Mouse (Mus musculus): Measurements from ENCODE around the gene Arl15. TPM values are rescaled to one million over a fixed set of nuclear protein-coding genes. Genes with fewer than 3 reads are reported as not detected.

The Arl15 gene
- polyA plus RNA-seq, 1 experiment from 2014 or later = 10.8 TPM

DNA sequence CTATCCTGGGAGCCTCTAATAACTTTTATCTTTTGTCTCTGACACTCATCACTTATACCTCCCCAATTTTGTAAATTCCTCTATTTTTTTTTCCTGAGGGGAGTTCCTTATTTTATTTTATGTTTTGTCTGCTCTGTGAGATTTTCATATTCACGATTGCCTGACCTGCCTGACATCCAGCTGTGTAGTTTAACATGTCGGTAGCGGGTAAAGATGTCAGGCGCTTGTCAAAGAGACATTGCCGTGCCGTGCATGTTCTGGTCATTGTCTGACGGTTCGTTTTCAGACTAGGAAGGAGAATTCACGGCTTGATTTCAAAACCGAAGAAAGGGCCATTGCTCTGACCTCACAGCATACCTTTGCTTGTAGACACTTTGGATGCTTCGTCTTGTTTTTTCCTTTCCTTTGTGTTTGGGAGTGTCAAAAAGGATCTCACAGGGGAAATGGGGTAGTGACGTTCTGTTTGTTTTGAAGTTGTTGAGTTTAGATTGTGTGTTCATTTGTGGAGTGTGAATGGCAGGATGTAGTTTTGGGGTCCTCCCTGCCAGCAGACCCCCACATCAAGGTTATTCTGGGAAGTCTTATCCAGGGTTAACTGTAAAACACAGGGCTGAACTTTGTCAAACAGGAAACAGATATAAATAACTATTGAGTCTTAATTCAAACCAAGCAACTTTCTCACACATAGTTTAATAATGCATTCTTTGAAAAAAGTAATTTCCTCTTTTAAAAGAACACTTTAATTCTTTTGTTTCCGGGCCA, 60.4 kb downstream of the Arl15 start:
- no peak for TF ChIP-seq CTCF (IDR thresholded peaks at IDR 0.05; ENCODE audit: low read depth)
- DNase-seq (ENCODE audit: low spot score) = peak; percentile 51
- H3K4me2 ChIP-seq (ENCODE audit: low read length) = no peak overlapping the region
- no peak overlapping the region for H3K4me3 ChIP-seq (replicated peaks; ENCODE audit: low read depth, low read length)
- no peaks in the 10 kb centered on the region for H3K27me3 ChIP-seq (ENCODE audit: insufficient read depth, low read length)
- no peaks in the 10 kb centered on the region for H3K9me3 ChIP-seq (replicated peaks; ENCODE audit: low read length)
- ATAC-seq (replicated peaks; ENCODE audit: low FRiP score, low read depth) = no peak
- 0 out of 2 replicates have a peak overlapping the region, but pooled peaks have one; percentile 47 for H3K27ac ChIP-seq
- 54% methylated on average over 13 of the region's 13 CpGs for WGBS
- H3K4me1 ChIP-seq (replicated peaks; ENCODE audit: insufficient read depth, low read length) = peaks cover 4% of the 10 kb centered on the region
- no peaks in the 10 kb centered on the region for H3K36me3 ChIP-seq (ENCODE audit: insufficient read depth, low read length)
- H3K9ac ChIP-seq (ENCODE audit: low read depth, low read length) = no peak overlapping the region

DNA sequence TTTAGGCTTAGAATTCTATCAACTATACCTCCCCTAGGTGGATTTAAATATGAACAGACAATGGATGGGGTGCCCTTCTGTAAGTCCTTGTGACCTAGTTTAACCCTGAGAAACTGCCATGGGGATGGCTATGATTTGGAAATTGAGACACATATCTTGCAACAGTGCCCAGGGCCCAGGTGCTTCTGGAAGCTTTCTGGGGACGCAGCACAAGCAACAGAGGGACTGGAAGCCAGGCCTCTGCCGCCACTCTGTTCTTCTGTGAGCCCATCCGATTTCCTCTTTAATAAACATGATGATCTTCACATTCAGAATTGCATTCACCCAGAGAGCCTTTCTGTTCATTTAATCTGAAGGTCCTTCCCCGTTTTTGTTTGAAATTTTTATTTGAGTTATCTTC, 62.6 kb downstream of the Arl15 start:
- no peaks in the 10 kb centered on the region for H3K36me3 ChIP-seq (ENCODE audit: insufficient read depth, low read length)
- no peak for TF ChIP-seq CTCF (IDR thresholded peaks at IDR 0.05; ENCODE audit: low read depth)
- ATAC-seq (replicated peaks; ENCODE audit: low FRiP score, low read depth) (no peak), DNase-seq (ENCODE audit: low spot score) (no peak)
- no peaks in the 10 kb centered on the region for H3K27me3 ChIP-seq (ENCODE audit: insufficient read depth, low read length)
- H3K9ac ChIP-seq (ENCODE audit: low read depth, low read length) = no peak overlapping the region
- WGBS = 69% methylated on average over 4 of the region's 4 CpGs
- no peak overlapping the region for H3K4me3 ChIP-seq (replicated peaks; ENCODE audit: low read depth, low read length)
- H3K9me3 ChIP-seq (replicated peaks; ENCODE audit: low read length) = no peaks in the 10 kb centered on the region
- no peak overlapping the region for H3K4me2 ChIP-seq (ENCODE audit: low read length)
- H3K27ac ChIP-seq = no peak overlapping the region
- peaks cover 4% of the 10 kb centered on the region for H3K4me1 ChIP-seq (replicated peaks; ENCODE audit: insufficient read depth, low read length)

DNA sequence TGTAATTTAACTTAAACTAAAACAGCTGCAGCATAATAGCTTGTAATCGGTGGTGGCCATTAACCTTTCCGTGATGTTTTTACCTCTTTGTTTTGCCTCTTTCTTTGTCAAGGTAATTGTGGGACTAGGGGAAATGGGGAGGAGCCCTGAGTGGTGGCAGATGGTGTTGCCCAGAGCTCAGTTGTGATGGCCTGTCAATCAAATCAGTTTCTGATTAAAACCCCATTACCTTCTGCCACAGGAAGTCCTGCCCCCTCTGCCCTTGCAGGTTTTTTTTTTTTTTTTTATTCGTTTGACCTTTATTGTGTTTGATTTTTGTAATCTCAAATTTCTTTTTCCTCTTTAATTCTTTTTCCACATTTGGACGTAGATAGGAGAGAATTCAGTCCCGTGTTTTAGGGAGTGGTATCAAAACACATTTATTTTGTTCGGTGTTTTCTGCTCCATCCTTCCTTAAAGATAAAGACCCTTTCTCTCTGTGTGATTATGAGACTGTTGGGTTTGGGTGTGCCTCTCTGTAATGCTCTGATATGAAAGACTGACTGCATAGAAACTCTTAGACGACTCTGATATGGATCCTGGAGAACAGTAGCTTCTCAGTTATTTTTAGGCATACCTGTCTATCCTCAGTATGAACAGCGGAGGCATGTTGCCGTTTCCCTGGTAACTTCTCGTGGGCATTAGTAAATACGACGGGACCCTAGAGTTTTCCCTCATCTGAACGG, 64.5 kb downstream of the Arl15 start:
- DNase-seq (ENCODE audit: low spot score) = no peak
- Histone ChIP-seq H3K27ac (no peak overlapping the region), H3K4me3 (replicated peaks; ENCODE audit: low read depth, low read length) (no peak overlapping the region), H3K4me2 (ENCODE audit: low read length) (no peak overlapping the region), H3K27me3 (ENCODE audit: insufficient read depth, low read length) (no peaks in the 10 kb centered on the region), H3K9me3 (replicated peaks; ENCODE audit: low read length) (no peaks in the 10 kb centered on the region), H3K4me1 (replicated peaks; ENCODE audit: insufficient read depth, low read length) (peaks cover 4% of the 10 kb centered on the region), H3K9ac (ENCODE audit: low read depth, low read length) (no peak overlapping the region), H3K36me3 (ENCODE audit: insufficient read depth, low read length) (no peaks in the 10 kb centered on the region)
- 68% methylated on average over 13 of the region's 13 CpGs for WGBS
- no peak for ATAC-seq (replicated peaks; ENCODE audit: low FRiP score, low read depth)
- no peak for TF ChIP-seq CTCF (IDR thresholded peaks at IDR 0.05; ENCODE audit: low read depth)

DNA sequence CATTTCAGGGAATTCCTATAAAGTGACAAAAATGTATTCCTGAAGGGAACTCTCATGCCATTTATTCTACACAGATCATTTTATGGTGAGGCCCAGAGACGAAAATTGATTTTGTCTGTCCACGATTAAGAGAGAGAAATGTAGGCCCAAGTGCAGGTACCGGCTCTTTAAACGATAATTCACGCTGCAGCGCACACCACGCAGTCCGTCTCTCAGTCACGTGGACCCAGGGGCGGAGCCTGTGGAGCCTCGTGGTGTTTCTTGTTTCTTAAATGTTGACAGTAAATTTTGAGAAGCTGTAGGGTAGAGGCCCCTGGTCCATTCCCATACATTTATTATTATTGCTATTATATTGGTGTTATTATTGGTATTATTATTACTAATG, 65.1 kb downstream of the Arl15 start:
- no peaks in the 10 kb centered on the region for H3K27me3 ChIP-seq (ENCODE audit: insufficient read depth, low read length)
- DNase-seq (ENCODE audit: low spot score) (no peak), ATAC-seq (replicated peaks; ENCODE audit: low FRiP score, low read depth) (peak; percentile 40)
- H3K36me3 ChIP-seq (ENCODE audit: insufficient read depth, low read length) = no peaks in the 10 kb centered on the region
- H3K9me3 ChIP-seq (replicated peaks; ENCODE audit: low read length) = no peaks in the 10 kb centered on the region
- peaks cover 5% of the 10 kb centered on the region for H3K4me1 ChIP-seq (replicated peaks; ENCODE audit: insufficient read depth, low read length)
- no peak overlapping the region for H3K27ac ChIP-seq
- WGBS = 68% methylated on average over 11 of the region's 11 CpGs
- H3K4me2 ChIP-seq (ENCODE audit: low read length) = no peak overlapping the region
- no peak for TF ChIP-seq CTCF (IDR thresholded peaks at IDR 0.05; ENCODE audit: low read depth)
- H3K4me3 ChIP-seq (replicated peaks; ENCODE audit: low read depth, low read length) = no peak overlapping the region
- no peak overlapping the region for H3K9ac ChIP-seq (ENCODE audit: low read depth, low read length)

DNA sequence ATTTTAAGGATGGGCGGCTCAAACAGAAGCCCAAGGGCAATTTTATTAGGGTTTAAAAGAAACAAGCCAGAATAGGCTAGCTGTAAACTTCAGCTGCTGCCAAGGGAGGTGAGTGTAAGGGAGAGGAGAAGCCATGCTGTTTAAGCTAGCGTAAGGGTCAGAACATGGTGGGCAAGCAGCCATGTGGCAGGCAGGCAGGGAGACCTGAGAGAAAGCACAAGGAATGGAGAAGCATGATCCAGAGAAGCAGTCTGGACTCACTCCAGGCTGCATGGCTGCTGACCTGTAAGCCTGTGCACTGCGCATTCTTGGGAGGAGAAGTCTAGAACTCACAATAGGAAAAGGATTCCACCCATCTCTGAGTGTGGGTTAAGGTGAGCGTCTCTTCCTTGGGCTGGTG, 66.5 kb downstream of the Arl15 start:
- Histone ChIP-seq H3K9me3 (replicated peaks; ENCODE audit: low read length) (no peaks in the 10 kb centered on the region), H3K36me3 (ENCODE audit: insufficient read depth, low read length) (no peaks in the 10 kb centered on the region), H3K9ac (ENCODE audit: low read depth, low read length) (no peak overlapping the region), H3K27ac (no peak overlapping the region), H3K4me2 (ENCODE audit: low read length) (no peak overlapping the region), H3K27me3 (ENCODE audit: insufficient read depth, low read length) (no peaks in the 10 kb centered on the region), H3K4me1 (replicated peaks; ENCODE audit: insufficient read depth, low read length) (0 out of 2 replicates have a peak, but pooled peaks cover 3% of the 10 kb centered on the region), H3K4me3 (replicated peaks; ENCODE audit: low read depth, low read length) (no peak overlapping the region)
- DNase-seq (ENCODE audit: low spot score) (no peak), ATAC-seq (replicated peaks; ENCODE audit: low FRiP score, low read depth) (no peak)
- 80% methylated on average over 4 of the region's 4 CpGs for WGBS
- no peak for TF ChIP-seq CTCF (IDR thresholded peaks at IDR 0.05; ENCODE audit: low read depth)

DNA sequence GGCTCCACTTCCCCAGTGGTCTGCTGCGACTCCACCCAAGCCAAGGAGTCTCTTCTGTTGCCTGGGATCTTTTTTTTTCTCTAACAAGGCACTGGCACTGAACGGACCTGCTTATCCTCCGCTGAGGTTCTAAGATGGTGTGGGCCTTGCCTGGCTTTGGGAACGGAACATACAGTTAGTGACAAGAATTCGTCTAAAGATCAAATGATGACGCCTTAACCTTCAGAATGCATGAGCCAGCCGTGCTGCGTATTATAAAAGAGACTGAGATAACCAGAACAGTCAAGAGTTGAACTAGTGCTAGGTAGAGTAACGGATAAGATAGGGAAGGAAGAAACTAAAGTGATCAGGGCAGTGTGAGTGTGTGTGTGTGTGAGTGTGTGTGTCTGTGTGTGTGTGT, 66.9 kb downstream of the Arl15 start:
- WGBS = 94% methylated on average over 9 of the region's 9 CpGs
- H3K4me1 ChIP-seq (replicated peaks; ENCODE audit: insufficient read depth, low read length) = 0 out of 2 replicates have a peak, but pooled peaks cover 3% of the 10 kb centered on the region
- H3K27me3 ChIP-seq (ENCODE audit: insufficient read depth, low read length) = no peaks in the 10 kb centered on the region
- DNase-seq (ENCODE audit: low spot score) (no peak), ATAC-seq (replicated peaks; ENCODE audit: low FRiP score, low read depth) (no peak)
- no peak overlapping the region for H3K9ac ChIP-seq (ENCODE audit: low read depth, low read length)
- no peak overlapping the region for H3K27ac ChIP-seq
- H3K4me2 ChIP-seq (ENCODE audit: low read length) = no peak overlapping the region
- H3K4me3 ChIP-seq (replicated peaks; ENCODE audit: low read depth, low read length) = no peak overlapping the region
- no peak for TF ChIP-seq CTCF (IDR thresholded peaks at IDR 0.05; ENCODE audit: low read depth)
- H3K9me3 ChIP-seq (replicated peaks; ENCODE audit: low read length) = no peaks in the 10 kb centered on the region
- H3K36me3 ChIP-seq (ENCODE audit: insufficient read depth, low read length) = no peaks in the 10 kb centered on the region

Data from kidney, postnatal 0 days (tissue).